Mouse (Mus musculus): ENCODE results near the gene Plekhm2.

Gene Plekhm2

DNA sequence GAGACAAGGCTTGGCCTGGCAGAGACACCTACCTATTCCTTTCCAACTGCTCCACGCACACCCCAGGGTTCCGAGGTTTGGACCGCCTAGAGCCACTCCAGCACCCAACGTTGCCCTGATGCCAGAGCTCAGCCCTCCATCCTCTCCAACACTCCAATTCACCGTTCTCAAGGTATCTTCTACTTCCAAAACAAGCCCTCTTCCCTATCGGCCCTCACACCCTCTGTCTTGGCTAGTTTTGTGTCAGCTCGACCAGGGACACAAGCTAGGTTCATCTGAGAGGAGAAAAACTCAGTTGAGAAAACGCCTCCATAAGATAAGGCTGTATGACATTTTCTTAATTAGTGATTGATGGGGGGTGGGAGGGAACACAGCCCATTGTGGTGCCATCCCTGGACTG, at the start of gene Plekhm2:
Gene Plekhm2, minus strand, starts transcription at position 101 of the 400 bp plus-strand sequence.
- no peak for DNase-seq (ENCODE audit: low spot score)

DNA sequence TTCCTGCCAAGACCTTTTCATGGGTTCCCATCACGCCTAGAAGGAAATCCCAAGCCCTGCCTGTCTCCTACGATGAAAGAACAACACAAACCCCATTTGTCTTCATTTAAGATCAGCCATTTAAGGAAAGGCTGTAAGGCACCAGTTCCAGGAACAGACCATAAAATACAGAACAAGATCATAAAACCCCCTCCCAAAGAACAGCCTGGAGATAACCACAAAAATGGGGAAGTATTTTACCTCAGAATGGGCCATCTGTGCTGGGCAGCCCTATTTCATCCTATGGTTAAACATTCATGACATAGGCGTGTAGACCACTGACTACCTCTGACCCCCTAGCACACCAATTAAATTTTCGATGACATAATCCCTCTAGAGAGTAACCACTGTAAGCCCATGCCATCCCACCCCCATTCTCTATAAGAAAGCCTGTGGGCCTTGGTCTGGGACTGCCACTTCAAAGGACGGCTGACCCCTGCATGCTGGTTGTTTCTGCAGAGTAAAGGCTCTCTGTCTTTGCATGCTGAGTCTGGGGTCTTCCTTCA, 49.0 kb upstream of the Plekhm2 start:
- no peak for DNase-seq (ENCODE audit: low spot score)

GRCm38 (mm10) chr4:141711250-141711649, 46.6 kb upstream of the Plekhm2 start:
- DNase-seq (ENCODE audit: low spot score), result no peak

DNA sequence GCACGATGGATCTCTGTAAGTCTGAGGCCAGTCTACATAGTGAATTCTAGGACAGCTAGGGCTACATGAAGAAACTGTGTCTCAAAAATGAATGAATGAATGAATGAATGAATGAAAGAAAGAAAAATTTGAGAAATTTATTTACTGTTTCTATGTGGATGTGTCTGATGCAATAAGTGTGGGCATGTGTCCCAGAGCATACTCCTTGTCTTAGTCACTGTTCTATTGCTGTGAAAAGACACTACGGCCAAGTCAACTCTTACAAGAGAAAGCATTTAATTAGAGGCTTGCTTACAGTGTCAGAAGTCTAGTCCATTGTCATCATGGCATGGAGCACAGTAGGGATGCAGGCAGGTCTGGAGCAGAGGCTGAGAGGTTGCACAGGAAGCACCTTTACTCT, 44.3 kb upstream of the Plekhm2 start:
- DNase-seq (ENCODE audit: low spot score), result no peak

DNA sequence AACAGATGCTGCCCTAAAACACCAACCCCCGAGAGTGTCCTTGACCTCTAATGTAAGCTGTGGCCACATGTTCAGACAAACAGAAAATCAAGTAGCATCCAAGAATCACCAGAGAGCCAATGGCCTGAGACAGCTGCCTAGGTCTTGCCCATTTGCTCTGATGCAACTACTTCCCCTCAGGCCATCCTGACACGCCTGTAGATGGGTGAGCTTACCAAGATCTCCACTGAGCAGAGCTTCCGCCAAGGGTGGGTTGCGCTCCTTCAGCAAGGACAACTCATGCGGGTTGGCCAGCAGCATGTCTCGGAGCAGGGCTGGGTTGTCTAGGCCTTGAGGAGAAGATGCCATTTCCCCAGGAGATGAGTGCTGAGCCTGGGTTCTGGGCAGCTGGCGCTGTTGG, 43.3 kb upstream of the Plekhm2 start:
- no peak for DNase-seq (ENCODE audit: low spot score)

DNA sequence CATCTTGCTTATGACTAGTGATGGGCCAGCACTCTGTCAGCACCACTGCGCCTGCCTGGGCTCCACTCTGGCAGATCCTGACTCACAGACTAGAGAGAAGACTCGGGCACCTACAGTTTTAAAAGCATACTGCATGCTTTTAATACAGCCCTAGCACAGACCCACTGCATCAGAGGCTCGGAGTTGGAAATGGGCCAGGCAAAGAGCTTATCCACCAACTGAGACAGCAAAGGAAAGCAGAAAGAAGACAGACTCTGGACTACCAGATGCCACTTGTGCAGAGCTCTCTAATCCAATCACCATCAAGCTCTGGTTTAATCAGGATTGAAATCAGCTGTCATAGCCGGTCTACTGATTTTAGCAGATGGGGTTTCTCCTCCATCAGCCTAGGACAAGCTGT, 40.6 kb upstream of the Plekhm2 start:
- DNase-seq (ENCODE audit: low spot score), result no peak

DNA sequence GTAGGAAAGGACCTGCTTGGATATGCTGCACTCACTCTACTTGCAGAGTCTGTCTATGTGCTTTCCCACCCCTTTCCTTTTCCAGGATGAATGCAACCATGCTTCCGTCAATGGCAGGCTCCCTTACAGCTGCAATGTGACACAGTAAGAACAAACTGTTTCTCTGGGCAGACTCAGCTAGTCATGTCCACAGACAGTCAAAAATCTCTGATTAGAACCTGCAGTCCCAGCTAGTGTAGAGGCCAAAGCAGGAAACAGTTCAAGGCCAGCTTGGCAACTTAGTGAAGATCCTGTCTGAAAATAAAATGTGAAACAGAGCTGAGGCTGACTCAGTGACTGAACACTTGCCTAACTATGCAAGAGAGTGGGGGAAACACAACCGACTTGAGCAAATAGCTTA, 39.9 kb upstream of the Plekhm2 start:
- DNase-seq (ENCODE audit: low spot score), result no peak

GRCm38 (mm10) chr4:141694719-141695118, 30.0 kb upstream of the Plekhm2 start:
- no peak for DNase-seq (ENCODE audit: low spot score)

DNA sequence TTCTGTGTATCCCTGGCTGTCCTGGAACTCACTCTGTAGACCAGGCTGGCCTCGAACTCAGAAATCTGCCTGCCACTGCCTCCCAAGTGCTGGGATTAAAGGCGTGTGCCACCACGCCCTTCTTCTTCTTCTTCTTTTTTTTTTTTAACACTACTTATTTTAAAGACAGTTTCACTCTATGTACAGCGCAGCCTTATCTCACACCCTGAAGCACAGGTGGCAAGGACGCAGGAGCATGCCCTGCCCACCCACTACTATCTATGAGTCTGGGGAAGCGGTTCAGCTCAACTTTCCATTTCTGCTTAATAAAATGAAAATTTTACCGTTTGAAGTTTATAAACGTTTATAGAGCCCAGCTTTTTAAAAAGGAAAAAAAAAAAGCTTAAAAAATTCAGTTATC, 23.8 kb upstream of the Plekhm2 start:
- no peak for DNase-seq (ENCODE audit: low spot score)

DNA sequence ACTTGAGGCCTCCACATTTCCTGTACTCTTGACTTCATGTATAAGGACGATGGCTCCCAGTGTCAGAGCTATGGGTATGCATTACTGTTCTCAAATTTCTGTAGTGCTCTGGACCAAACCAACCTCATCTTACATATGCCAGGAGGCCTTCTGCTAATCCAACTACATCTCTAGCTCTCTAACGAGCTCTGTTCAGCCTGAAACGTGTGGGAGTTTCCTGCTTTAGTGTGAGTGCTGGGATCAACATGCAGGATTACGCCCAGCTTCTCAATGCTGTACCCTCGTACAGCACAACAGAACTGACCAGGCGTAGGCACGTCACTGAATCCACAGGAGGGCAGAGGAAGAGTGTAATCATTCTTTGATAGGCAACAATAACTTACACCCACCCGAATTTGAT, 21.8 kb upstream of the Plekhm2 start:
- DNase-seq (ENCODE audit: low spot score), result no peak

GRCm38 (mm10) chr4:141686093-141686492, 21.4 kb upstream of the Plekhm2 start:
- DNase-seq (ENCODE audit: low spot score), result no peak

GRCm38 (mm10) chr4:141685499-141685898, 20.8 kb upstream of the Plekhm2 start, which contains the start of gene Rsc1a1:
Rsc1a1 (minus strand) TSS chr4:141685599.
- DNase-seq (ENCODE audit: low spot score), result no peak

GRCm38 (mm10) chr4:141682706-141683230, 18.1 kb upstream of the Plekhm2 start:
- no peak for DNase-seq (ENCODE audit: low spot score)

- DNase-seq (ENCODE audit: low spot score), result no peak
Measured at GRCm38 (mm10) chr4:141681767-141682166, 17.1 kb upstream of the Plekhm2 start.

DNA sequence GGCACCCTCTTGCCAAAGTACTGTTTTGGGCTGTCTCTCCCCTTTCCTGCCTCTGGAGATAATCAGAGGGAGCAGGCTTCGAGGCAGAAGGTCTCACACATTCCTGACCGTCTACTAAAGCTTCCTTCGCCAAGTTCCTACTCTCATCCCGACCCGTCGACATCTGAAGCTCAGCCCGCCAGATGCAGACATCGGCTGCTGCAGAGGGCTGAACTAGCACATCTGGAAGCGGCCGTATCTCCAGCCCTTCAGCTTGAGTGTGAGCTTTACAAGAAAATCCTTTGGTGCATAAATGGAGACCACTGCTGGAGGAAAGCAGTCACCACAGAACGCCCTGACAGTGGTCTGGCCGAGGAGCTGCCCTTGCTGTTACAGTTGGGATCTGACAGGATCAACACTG, 16.2 kb upstream of the Plekhm2 start:
- DNase-seq (ENCODE audit: low spot score), result no peak

DNA sequence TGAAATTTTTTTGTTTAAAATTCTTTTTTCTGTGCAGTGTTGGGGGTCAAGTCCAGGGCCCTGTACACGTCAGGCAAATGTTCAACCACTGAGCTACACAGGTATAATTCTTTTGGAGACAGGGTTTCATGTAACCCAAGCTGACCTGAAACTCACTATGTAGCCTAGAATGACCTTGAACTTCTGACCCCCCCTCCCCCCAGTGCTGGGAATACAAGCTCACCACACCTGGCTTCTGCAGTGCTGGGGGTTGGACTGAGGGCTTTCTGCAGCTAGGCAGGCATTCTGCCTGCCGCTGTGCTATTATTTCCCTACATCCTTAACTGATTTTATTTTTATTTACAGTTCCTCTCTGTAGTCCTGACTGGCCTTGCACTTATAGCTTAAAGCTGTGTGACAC, 14.3 kb upstream of the Plekhm2 start:
- no peak for DNase-seq (ENCODE audit: low spot score)

- DNase-seq (ENCODE audit: low spot score), result no peak
Measured at GRCm38 (mm10) chr4:141676462-141676979, 11.8 kb upstream of the Plekhm2 start.

DNA sequence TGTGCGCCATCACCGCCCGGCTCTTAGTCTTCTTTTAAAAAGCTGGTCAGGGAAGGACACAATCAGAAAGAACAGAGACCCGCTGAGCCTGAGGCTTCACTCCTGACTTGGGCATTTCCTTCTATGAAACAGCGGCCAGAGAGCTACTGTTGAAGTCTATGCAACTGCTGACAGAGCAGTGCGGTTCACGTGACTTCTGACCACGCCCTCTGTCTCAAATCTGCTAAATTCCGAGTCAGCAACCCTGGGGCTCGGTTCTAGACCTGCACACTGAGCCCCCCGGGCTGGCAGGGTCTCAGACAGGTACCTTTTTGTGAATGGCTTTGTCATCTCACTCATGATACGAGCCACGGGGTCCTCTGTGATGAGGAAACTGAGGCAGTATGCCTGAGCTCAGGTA, 7.6 kb upstream of the Plekhm2 start:
- DNase-seq (ENCODE audit: low spot score), result no peak

GRCm38 (mm10) chr4:141671389-141671788, 6.7 kb upstream of the Plekhm2 start:
- DNase-seq (ENCODE audit: low spot score), result no peak

DNA sequence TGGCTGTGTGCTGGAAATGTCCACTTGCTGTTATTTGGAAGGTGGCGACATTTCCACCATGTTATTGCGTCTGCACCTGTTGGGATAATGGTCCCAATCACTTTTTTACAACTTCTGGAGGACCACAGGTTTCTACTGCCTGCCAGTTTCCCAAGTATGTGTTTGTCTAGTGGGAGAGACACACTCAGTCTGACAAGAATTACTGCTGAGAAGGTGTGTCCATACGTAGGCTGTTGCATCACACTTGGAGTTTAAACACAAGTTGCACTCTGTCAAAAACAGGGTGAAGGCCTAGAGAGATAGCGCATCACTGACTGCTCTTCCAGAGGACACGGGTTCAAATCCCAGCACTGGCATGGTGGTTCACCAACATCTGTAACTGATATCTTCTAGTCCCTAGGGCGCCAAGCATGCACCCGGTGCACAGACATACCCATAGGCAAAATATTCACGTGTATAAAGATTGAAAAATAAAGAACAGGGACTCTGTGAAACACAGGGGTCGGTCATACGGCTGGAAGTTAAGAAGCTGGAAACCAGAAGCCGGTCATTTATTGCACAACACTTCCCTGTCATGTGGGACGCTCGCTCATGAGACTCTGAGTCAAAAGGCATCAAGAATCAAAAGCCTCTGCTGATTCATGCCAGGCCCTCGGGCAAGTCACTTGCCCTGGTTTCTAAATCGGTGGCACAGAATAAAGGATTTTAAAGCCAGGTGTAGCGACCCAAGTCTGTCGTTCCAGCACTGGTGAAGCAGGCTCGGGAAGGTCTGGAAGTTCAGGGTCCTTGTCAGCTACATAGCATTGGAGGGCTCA, 5.4 kb upstream of the Plekhm2 start:
- no peak for DNase-seq (ENCODE audit: low spot score)

DNA sequence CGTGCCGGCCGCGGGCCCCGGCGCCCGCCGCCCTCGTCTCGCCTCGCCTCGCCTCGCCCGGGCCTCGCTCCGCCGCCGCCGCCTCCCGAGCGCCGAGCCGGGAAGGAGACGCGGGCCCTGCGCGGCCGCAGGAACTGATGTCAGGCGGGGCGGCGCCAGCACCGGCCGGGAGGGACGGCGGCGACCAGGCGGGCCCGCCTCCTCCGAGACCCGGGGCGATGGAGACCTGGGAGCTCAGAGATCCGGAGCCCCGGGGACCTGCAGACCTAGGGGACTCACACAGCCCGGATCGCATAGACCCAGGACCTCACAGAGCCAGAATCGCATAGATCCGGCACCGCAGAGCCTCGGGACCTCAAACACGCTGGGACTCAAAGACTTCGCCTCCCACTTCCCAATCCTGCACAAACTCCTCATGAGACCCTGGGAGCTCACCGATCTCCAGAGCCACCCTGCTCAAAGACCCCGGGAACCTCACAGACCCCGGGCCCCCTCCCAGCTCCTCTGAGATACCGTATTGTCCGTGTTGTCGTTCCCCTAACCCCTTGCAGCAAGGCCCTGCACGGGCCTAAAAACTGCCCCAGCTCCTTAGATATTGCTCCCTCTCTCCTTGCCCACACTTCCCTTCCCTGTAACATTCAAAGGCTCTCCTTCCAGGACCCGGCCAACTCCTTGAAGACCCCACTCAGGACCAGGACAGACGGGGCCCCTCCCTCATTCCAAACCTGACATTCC, 521 bp downstream of the Plekhm2 start:
- DNase-seq (ENCODE audit: low spot score), result peak; percentile 50

- no peak for DNase-seq (ENCODE audit: low spot score)
Measured at GRCm38 (mm10) chr4:141663122-141663931, 1.4 kb downstream of the Plekhm2 start.
